Mouse (Mus musculus): ENCODE results near the gene Nnmt.

- TF ChIP-seq CTCF (IDR thresholded peaks at IDR 0.05; ENCODE audit: low read depth) (no peak), EP300 (IDR thresholded peaks at IDR 0.05; ENCODE audit: low read depth) (no peak)
These were observed 46.3 kb downstream of the Nnmt start for GRCm38 (mm10) chr9:48558637-48559036.

All from liver, postnatal 0 days (tissue).